Mouse (Mus musculus) adrenal gland, adult 2 months (tissue): ENCODE data around the gene Rpl35a. TPM values are rescaled to one million over a fixed set of nuclear protein-coding genes. Genes with fewer than 3 reads are reported as not detected.
"Not testable (repeated sequence)": the region's sequence is repeated elsewhere in the genome, so short reads cannot be mapped to it uniquely, and the experiment has no call there.

ENCODE experiments used
- DNase-seq: peaks from one replicate; pipeline ENCODE4 v3.0.0; 2021
- polyA plus RNA-seq: library from polyadenylated mRNA; depleted of rRNA; stranded (reverse); fragments of >200 nt; gene quantifications from 2 replicates; pipeline ENCODE4 v1.2.3, GENCODE M21; 2012
- total RNA-seq, 2 experiments: library from RNA; stranded (reverse); gene quantifications; 2 replicates each; pipeline ENCODE4 v1.2.3; 2021

Rpl35a gene
- total and polyA plus RNA-seq, 3 experiments = 23.8 to 722 (median 378) TPM

DNA sequence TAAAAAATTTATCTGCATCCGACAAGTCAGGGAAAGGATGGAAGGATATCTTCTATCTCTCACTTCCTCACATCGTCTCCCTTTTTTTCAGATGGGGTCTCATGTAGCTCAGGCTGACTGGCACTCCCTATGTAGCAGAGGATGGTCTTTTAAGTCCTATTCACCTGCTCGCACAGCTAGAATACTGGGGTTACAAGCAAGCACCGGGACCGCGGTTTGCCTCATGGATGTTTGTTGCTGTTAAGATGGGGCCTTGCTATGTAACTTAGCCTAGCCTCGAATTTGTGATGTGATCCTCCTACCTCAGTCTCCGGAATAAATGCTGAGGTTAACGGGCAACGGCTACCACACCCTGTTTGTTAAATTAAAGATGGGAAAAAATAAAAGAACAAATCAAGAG, 598 bp upstream of the Rpl35a start:
- DNase-seq = no peak

DNA sequence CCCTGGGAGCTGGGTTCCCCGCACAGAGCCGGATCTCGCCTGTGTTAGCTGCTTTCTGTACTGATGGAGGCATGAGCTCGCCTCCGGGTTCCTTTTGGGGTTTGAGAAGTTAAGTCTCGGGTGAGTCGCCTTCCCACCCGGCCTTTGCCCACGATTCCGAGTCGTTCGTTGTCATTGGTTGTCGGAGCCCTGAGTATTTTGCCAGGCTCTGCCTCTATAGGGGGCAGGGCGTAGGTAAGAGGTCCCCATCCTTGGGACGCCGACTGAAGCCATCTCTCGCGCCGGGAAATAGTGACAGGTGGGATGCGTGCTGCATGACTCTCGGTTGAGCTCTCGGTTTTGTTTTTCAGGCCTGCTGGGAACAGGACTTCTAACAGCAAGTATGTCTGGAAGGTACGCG, 533 bp downstream of the Rpl35a start:
- no peak for DNase-seq

DNA sequence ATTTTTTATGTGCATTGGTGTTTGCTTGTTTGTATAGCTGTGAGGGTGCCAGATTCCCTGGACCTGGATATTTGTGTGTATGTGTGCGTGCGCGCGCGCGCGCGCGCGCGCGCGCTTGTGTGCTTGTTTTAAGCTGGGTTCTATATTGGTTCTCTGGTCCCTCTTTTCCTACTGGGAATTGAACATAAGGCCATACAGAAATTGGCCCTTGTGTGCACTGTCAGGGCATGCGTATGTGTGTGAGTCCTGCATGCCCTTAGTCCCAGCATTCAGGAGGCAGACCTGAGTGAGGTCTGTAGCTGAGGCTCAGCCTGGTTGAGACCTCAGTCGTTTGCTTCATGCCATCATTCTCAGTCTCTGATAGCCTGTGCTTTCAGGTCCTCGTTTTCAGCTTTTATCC, 1.8 kb downstream of the Rpl35a start:
- DNase-seq = no peak

- not testable (repeated sequence) for DNase-seq
Observed at GRCm38 (mm10) chr16:33058656-33059055, 2.4 kb downstream of the Rpl35a start.

GRCm38 (mm10) chr16:33059471-33059870, 3.2 kb downstream of the Rpl35a start:
- no peak for DNase-seq

GRCm38 (mm10) chr16:33060926-33061325, 4.7 kb downstream of the Rpl35a start:
- DNase-seq = no peak

DNA sequence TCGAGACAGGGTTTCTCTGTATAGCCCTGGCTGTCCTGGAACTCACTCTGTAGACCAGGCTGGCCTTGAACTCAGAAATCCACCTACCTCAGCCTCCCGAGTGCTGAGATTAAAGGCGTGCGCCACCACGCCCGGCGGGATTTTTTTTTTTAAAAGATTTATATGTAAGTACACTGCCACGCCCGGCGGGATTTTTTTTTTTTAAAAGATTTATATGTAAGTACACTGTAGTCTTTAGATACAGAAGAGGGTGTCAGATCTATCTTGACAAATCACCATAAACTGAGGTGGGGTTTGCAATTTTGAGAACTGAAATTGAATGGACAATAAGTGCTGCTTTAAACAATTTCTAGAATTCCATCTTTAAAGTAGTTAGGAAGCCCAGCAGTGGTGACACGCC, 5.1 kb downstream of the Rpl35a start:
- DNase-seq = no peak

- DNase-seq = peak; percentile 97
Observed at GRCm38 (mm10) chr16:33062024-33062681, 5.9 kb downstream of the Rpl35a start, which contains the start of gene Lmln. Gene Lmln, plus strand, starts transcription at chr16:33062521.

DNA sequence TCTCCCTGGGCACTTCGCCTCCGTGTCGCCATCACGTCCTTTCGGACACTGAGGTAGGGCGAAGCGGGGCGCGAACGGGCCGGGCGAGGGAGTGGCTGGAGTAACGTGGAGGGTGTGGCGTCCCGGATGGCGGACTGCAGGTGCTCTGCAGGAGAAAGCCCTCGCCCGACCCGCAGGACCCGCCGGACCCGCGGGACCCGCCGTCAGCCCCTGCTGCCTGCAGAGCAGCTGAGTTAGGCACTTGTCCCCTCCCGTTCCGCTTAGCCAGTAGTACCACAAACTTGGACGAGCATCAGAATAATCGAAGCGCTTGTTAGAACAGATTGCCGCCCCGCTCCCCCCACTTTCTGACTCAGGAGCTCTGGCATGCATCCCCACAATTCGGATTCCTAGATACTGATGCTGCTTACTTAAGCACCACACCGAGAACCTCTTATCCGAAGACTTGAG, 6.5 kb downstream of the Rpl35a start:
- peak; percentile 90 for DNase-seq

- peak; percentile 43 for DNase-seq
Observed at GRCm38 (mm10) chr16:33063267-33063666, 7.0 kb downstream of the Rpl35a start.

GRCm38 (mm10) chr16:33064636-33065035, 8.4 kb downstream of the Rpl35a start:
- DNase-seq = no peak

GRCm38 (mm10) chr16:33070928-33071327, 14.7 kb downstream of the Rpl35a start:
- no peak for DNase-seq

DNA sequence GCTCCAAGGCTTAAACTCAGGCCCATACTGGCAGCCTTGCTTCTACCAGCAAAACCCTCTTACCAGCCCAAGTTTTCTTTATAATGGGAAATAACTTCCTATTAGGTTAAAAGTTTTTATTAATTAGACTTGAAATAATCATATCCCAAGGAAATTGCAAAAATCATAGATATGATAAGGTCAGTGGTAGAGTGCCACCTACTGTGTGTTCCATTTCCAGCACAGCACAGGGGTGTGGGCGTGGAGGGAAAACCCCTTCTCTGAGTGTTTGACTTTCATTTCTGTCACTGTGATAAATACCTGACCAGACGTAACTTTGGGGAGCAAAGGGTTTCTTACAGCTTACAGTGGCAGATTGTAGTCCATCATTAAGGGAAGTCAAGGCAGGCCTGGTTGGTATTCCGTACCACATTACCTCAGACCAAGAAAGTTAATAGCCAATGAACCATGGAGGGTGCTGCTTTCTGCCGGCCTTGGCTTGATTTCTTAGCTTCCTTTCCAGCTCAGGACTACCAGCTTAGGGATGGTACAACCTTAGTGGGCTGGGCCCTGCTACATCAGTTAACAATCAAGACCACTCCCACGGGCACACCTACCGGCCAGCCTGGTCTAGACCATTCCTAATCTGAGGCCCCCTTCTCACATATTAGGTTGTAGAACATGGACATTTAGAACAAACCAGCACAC, 16.8 kb downstream of the Rpl35a start:
- DNase-seq = no peak

GRCm38 (mm10) chr16:33074967-33075366, 18.7 kb downstream of the Rpl35a start:
- DNase-seq = no peak

- DNase-seq = peak; percentile 58
Observed at GRCm38 (mm10) chr16:33076078-33076477, 19.8 kb downstream of the Rpl35a start.

DNA sequence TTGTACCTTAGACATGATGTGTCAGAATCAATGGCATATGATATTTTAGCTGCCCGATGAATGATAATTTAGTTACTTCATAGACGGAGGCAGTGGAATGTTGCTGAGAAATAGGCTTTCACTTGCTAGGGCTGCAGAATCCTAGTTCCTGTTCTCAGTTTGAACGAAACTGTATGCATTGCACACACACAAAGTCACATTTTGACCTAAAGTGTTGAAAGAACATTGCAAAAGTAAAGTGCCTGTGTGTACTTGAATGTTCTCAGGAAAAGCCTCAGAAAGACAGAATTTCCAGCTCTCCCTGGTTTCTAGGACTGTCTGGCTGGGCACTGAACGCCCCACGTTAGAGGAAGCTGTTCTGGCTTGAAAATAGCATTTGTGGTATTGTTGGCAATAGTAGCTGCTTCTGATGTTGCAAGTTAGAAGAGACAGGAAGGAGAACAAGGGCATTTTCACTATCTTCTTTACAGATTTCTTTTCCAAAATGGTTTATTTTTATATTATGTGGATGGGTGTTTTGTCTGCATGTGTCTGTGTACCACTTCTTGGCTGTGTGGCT, 20.9 kb downstream of the Rpl35a start:
- no peak for DNase-seq

DNA sequence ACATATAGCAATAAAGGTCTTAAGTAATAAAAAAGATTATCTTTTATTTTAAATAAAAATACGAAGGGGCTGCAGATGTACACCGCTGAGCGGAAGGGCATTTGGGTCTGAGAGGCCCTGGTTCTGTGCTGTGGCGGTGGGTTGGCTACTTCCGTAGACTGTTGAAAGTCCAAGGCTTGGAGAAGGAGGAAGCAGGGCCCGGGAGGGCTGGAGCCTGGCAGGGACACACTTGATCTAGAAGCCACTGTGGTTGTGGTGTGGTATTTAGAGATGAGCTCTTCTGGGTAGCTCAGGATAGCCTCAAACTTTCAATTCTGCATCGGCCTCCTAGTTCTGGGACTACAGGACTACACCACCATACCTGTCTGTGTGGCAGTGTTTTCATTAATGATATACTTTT, 23.8 kb downstream of the Rpl35a start:
- DNase-seq = no peak

- no peak for DNase-seq
Observed at GRCm38 (mm10) chr16:33082951-33083350, 26.7 kb downstream of the Rpl35a start.

DNA sequence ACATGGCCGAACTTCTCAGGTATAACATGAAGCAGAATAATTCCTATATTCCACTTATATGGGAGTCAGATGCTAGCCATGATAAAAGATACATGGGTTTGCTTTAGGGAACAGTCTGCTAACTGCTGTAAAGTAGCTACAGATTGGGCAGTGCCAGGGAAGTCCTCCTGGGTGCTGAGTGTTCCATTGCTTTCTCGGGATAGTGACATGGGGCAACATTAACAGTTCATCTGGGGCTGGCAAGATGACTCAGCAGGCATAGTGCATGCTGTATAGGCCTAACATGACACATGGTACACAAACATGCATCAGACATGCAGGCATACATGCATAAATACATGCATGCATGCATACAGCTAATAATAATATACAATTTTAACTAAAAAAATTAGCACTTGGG, 27.7 kb downstream of the Rpl35a start:
- peak; percentile 19 for DNase-seq

GRCm38 (mm10) chr16:33085666-33086065, 29.4 kb downstream of the Rpl35a start:
- DNase-seq = peak; percentile 92
